Mouse (Mus musculus): ENCODE data around the gene Ston2.
"Not testable (repeated sequence)": the region's sequence is repeated elsewhere in the genome, so short reads cannot be mapped to it uniquely, and the experiment has no call there.

The Ston2 gene

DNA sequence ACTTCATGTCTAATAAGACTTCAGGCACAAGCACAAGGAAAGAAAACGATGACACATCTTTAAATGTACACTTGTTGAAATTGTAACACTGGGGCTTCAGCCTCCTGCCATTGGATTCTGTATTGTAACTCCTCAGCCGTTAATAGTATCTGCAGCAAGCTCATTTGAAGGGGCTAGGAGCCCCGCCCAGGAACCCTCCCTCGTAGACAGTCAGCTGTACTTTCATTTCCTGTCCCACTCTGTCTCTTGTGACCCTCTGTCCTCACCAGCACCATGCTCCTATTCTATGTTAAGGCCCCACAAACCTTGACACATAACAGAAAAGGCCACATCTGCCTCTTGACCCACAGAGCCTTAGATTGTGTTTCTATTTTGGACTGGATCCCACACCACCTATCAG is 3.6 kb upstream of the Ston2 start:
- no peak for DNase-seq (ENCODE audit: low read depth, low spot score)

DNA sequence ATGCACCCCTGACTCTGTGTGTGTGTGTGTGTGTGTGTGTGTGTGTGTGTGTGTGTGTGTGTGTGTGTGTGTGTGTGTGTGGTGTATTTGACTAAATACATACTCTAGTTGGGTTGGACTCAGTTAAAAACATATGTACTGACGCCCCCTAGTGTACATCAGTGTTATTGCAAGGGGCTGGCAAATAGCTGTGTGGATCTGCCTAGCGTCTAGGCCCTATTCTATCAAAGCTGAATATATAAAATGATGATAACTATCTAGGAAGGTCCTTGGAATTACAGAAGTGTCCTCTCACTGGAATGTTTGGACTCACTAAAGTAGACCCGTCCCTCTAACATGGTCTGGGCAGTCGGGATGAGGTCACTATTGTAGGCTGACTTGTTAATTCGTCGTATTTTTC is 1.6 kb upstream of the Ston2 start:
- peak; percentile 62 for DNase-seq (ENCODE audit: low read depth, low spot score)

DNA sequence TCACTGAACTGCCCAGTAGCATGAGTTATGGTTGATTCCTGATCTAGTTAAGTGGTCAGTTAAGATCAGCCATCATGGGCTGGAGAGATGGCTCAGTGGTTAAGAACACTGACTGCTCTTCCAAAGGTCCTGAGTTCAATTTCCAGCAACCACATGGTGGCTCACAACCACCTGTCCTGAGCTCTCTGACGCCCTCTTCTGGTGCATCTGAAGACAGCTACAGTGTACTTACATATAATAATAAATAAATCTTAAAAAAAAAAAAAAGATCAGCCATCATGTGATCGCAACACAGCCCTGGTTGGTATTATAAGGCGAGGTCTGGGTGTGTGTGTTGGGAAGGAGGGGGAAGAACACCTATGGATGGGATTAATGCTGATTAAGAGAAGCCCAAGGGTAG is 259 bp upstream of the Ston2 start:
- DNase-seq (ENCODE audit: low read depth, low spot score) = not testable (repeated sequence)

DNA sequence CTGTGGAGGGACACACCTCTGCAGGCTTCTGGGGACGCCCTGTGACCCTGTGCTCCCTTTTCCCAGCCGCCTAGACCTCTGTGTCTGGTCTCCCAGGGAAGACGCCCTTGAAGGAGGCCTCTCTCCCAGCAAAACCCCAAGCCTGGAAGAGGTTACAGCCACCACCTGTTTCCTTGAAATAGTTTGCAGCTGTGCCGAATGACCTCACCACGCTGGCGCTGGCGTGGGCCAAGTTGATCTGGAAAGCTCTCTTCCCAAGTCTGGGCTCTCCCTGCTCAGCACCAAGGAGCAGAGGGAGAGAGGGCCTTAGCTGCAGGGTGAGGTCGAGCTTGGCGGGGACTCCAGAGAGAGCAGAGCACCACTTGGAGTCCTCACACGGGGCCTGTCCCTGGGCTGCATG is 1.8 kb downstream of the Ston2 start:
- peak; percentile 23 for DNase-seq (ENCODE audit: low read depth, low spot score)

DNA sequence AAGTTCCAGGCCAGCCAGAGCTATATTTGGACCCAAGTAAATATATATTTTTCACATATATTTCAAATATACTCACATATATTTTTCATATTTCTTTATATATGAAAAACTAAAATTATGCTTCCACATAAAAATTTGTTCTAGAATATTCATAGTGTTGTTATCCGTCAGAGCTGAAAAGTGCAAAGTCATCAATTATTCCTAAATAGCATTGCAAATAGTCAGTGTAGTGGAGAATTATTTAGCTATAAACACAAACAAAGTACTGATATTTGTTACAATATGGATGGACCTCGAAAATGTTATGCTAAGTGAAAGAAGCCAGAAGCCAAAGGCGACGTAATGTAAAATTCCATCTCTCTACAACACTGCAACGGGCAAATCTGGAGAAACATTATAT is 6.8 kb downstream of the Ston2 start:
- no peak for DNase-seq (ENCODE audit: low read depth, low spot score)

DNA sequence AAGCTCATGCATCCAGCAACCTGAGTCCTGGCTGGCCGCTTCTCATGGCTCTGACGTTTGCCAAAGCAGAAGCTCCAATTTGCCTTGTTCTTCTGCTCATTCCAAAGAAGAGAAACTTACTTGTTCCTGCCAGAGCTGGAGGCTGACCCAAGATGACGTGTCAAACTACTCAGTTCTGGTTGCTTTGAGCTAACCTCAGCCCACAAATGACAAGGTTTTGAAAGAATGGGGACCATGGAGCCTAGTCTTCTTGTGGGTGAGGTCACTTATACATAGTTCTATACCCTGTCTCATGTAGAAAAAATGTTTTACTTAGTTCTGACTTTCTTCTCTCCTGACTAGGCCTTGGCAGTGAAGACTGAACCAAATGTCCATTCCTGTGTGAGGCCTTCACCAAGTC is 7.7 kb downstream of the Ston2 start:
- DNase-seq (ENCODE audit: low read depth, low spot score) = peak; percentile 61

DNA sequence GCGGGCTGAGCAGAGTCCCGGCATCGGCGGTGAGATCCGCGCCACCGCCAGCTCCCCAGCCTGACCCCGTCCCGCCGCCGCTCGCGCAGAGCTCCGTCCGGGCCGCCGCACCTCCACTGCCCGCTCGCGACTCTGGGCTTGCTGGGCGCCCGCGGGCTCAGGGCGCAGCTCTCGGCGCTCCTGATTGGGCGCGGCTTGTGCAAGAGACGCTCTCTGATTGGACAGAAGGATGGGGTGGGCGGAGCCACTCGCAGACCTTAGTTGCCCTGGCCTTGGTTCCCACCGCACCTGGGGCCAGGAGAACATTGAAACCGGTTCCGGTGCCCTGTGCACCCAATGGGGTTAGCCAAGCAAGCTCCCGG is 9.2 kb downstream of the Ston2 start:
- DNase-seq (ENCODE audit: low read depth, low spot score) = no peak

DNA sequence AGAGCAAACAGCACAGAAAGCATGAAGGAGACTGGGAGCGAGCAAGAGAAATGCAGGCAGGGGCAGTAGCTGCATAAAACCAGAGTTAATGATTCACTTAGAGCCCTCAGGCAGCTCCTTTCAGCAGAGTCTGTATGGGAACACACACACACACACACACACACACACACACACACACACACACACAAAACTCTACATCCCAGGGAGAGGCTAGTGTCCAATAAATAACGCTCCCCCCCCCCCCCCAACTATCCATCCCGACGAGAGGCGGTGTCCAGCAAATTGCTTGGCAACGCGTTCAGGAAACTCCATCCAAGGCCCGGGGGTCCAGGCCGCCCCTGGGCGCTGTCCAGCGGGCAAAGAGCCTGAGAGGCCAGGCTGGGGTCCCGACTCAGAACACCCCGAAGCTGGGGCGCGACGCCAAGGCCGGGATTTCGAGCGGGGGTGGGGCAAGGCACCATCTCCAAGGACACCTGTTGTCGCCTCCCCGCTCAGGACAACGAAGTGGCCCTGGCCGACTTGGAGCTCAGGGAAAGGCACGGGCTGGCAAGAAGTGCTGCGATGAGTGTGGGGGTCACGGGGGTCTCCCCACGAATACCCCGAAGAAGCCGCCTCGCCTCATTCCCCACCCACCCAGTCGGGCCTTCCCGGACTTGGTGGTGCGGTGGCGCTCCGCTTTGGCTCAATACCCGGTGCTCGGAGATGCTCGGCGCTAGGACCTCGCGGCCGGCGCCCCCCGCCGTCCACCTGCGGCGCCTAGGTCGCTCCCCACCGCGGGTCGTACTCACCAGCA is 9.8 kb downstream of the Ston2 start:
- DNase-seq (ENCODE audit: low read depth, low spot score) = no peak

DNA sequence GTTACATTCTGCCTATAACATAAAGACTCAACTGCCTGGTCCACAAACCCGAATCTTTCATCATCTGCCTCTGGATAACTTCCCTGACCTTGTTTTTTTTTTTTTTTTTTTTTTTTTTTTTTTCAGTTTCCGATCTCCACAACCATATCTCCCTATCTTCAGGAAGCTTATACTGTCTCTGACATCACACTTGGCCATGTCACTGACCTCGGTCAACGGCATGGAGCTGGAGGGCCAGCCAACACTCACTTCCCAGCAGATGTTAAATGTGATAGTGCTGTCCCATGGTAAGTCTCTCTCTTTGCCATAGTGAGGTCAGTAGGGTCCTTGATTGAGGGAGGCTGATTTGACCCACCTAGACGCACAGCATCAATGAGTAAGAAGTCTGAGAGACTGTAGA is 11.8 kb downstream of the Ston2 start:
- no peak for DNase-seq (ENCODE audit: low read depth, low spot score)

DNA sequence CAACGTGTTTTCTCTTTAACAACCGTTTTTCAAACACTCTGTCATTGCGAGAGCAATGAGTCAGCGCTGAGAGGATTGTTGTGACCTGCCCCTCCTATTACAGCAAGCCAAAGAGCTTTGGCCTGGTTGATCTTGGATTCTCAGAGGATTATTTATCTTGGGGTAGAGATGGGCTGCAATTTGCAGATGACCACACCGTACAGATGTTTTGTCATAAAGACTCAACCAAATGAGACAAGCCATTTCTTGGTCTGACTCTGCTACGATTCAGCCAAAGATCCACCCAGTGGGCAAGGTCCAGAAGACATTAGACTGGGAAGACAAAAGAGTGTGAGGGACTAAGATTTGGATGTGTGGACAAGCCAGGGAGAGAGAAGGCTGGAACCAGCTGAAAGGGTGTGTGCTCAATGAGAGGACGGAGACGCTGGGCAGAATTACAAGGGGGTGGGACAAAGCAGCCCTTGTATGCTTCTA is 13.3 kb downstream of the Ston2 start:
- DNase-seq (ENCODE audit: low read depth, low spot score) = peak; percentile 74

DNA sequence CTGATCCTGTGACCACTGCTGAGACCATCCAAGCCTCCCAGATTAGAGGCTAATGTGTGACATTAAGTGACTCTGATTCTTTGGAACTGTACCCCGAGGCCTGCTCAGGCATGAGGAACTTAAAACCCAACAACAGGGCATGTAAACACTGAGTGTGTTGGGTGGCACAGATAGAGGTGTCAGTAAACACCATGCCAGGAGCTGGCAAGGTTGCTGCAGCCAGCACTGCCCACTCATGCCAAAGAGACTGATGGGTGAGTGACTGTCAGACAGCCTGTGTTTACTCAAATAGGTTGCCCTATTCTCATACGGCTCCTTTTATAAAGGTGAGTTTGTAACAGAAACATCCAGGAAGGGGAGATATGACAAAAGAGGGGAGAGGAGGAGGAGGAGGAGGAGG is 19.3 kb downstream of the Ston2 start:
- DNase-seq (ENCODE audit: low read depth, low spot score) = no peak

DNA sequence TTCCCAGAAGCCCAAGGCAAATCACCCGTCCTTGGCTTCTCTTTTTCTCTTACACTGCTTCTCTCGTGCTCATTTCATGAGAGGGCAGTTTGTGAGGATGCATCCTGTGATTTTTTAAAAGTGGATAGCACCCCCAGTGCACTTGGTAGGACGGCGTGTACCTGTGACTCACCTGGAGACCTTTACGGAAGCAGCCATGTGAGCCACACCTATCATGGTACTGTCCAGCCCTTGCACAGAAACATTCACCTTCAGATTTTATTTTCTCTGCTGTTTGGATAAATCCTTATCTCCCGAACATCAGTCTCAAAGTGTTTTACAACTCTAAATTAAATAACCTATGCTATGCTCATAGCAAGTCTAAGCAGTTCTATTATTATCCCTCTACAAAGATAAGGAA is 20.0 kb downstream of the Ston2 start:
- DNase-seq (ENCODE audit: low read depth, low spot score) = no peak

DNA sequence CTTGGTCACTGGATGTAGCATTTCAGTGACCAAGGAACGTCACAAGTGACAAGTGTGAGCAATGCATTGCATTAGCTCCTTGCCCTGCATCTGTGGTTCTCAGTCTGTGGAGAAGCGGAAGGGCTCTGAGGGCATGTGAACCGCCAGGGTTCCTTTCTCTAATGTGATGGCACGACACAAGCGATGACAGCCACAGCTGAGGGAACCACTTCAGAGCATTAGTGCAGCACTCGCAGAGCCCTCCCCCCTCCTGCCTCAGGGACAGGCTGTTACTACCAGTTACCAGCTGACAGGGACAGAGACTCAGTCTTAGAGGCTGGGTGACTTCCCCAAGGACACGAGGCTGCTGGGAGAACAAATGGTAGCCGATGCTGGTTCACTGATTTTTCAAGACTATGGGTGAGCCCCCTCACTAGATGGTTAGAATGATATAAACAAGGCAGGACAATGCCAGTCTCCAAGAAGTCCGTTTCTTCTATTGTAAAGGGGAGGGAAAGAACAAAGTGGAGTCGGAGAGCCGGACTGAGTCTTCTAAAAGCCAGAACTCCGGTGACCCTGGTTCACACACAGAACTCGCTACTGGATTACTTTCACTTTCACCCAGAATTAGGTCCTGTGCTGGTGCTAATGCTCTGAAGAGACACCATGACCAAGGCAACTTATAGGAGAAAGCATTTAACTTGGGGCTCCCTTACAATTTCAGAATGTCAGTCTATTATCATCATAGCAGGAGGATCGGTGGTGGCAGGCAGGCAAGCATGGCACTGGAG is 21.7 kb downstream of the Ston2 start:
- DNase-seq (ENCODE audit: low read depth, low spot score) = no peak

DNA sequence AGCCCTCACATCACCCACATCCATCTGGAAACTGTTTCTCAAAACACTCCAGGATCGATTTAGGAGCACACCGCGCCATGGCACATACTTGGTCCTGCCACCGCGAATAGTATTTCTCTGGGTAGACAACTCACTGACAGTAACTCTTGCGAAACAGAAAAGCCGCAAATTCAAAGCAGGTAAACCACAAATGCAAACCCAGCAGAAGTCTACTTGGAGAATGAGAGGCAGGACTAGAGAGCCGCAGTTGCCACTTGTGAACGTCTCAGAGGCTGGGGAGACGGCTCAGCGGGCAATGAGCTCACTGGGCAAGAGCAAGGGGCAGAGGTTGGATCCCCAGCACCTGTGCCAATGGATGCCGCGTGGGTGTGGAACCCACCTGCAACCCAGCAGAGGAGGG is 22.7 kb downstream of the Ston2 start:
- peak; percentile 42 for DNase-seq (ENCODE audit: low read depth, low spot score)

DNA sequence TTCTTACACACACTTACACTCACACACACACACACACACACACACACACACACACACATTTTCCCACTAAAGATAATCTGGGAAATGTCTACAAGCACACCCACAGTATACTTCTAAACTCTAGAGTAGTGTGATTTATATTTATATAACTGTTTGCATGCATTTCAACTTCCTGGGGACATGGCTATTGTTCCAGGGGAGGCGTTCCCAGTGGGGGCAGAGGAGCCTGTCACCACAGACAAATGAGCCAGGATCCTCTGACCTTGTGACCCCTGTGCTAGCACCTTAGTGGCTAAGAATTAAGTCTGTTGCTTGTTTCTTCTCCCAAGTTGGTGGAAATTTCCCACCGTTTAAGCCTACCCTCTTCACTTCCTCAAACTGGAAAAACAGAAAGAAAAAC is 23.1 kb downstream of the Ston2 start:
- DNase-seq (ENCODE audit: low read depth, low spot score) = no peak

DNA sequence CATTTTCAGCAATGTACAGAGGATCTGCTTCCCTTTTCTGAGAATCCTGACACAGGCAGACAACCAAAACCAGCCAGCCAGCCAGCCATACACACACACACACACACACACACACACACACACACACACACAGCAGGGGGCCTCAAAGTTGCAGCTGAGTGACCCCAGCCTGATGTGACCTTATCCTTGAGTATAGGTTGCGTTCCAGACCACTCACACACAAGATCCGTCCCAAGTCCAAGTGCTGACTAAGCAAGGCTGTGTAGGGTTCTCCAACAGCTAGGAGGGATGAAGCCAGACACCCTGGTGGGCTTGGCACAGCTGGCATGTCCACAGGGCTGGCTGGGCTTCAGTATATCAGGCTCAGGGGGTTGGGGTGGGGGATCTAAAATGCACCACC is 23.7 kb downstream of the Ston2 start:
- no peak for DNase-seq (ENCODE audit: low read depth, low spot score)

DNA sequence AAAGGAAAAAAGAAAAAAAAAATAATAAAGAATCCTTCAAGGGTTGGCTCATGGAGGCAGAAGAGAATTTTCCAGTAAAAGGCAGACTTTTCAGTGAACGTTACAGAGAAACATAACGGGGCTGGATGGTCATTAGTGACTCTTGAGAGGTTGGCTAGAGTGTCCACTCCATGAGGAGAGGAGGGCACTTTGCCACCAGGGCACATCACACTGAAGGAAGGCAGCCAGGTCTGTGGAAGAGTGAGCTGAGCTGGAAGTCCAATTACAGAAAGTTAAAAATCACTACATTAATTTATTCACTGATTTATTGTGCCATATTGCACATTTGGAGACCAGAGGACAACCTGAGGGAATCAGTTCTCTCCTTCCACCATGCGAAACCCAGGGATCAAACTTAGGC is 28.4 kb downstream of the Ston2 start:
- no peak for DNase-seq (ENCODE audit: low read depth, low spot score)

DNA sequence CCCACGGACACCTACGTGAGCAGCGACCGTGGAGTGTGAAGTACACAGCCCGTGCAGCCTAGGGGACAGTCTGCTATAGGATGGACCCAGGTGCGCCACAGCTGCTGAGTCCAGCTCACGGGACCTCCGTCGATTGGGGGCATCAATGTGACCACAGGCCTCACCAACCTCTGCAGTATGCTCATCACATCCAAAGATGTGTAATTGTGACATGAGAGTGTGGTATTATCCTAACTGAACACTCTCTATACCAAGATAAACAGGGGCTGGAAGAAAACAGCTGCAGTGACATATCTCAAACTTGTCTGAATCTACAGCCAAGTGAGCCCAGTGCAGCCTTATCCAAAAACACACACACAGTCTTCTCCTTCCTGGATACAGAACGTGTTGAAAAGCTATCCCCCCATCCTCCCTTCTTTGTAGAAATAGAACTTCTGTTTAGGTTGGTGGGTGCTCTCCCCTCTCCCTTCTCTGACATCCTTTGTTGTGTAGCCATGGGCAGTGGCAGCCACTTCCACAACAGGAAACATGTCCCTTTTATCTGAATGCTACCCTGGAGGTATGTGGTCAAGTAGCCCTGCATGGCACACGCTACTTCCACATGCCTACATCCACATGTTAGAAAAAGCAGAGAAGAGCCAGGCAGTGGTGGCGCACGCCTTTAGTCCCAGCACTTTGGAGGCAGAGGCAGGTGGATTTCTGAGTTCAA is 30.2 kb downstream of the Ston2 start:
- no peak for DNase-seq (ENCODE audit: low read depth, low spot score)

DNA sequence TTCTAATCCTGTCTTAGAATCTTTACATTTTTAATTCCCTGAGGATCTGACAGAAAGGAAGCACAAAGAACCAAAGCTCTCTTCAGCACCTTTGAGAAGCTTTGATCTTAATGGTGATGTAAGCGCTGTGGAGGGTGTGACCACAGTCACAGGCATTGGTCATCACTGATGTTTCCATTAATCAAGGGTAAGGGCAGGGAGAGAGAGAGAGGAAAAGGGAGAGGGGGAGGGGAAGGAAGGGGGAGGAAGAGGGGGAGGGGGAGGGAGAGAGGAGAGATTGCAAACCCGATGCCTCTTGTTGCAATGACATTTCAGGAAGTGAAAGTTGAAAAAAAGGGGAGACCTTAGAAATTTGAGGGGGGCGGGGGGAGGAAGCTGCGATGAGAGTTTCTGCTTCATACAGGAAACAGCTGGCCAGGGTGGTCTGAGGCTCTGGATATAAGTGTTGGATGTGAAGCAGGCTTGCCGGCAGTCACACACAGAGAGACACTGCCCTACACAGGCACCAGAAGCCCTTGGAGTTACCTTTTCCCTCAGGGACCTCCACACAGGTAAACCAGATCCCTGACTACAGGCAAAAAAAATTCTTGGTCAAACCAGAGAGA is 31.5 kb downstream of the Ston2 start:
- no peak for DNase-seq (ENCODE audit: low read depth, low spot score)

DNA sequence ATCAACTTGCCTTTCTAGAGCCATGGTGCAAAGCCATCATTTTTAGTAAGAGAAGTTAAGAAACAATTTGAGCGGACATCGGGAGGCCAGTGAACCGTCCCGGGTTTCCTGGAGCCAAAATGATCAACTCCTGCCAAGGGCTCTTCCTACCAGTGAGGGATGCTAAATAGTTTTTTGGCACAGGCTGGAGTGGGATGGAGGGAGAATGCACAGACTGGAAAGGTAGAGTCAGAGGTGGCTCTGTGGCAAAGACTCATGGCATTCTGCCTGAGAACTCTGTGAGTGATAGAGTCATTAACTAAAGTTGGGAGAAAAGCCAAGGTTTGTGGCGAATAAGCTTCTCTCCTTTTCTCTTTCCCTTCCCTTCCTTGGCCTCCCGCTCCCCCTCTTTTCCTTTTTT is 33.6 kb downstream of the Ston2 start:
- DNase-seq (ENCODE audit: low read depth, low spot score) = peak; percentile 53

DNA sequence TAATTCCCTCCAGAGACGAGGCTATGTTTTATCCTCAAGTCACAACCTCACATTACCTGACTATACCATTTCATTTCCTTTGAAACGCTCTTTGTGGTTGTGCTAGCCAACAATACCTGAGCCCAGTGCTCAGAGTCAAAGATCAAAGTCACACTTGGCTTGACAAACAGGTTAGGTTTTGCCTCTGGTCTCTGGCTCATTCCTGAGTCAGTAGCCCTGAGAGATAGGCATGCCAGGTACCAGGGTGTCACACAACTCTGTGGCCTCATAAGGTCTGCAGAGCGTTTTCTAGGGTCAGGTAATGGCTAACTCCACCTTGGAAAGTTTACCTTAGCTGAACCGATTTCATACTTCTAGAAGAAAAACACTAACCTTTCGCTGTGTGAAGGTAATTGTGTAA is 35.5 kb downstream of the Ston2 start:
- no peak for DNase-seq (ENCODE audit: low read depth, low spot score)

Measured in 3T3-L1 (cell line).